Mouse (Mus musculus) olfactory bulb, adult 2 months (tissue): ENCODE results near the gene Hoxb8.

Experiments used
- CTCF ChIP-seq: fragments of 200-500 bp; IDR thresholded peaks from 2 replicates; pipeline ENCODE4 v1.5.1; 2012; ENCODE audit warnings: low read depth, mild to moderate bottlenecking, low read length, moderate library complexity; ENCODE audit not compliant: insufficient read depth
- POLR2A ChIP-seq: fragments of 200-500 bp; IDR thresholded peaks from 2 replicates; pipeline ENCODE4 v1.6.1; 2012; ENCODE audit warnings: mild to moderate bottlenecking, low read depth, low read length, moderate library complexity; ENCODE audit not compliant: insufficient read depth

- TF ChIP-seq CTCF (no peak), POLR2A (no peak)
Measured at GRCm38 (mm10) chr11:96311097-96311496, 29.4 kb downstream of the Hoxb8 start.
